Mouse (Mus musculus): ENCODE results near the gene Fbxl16.

The Fbxl16 gene

DNA sequence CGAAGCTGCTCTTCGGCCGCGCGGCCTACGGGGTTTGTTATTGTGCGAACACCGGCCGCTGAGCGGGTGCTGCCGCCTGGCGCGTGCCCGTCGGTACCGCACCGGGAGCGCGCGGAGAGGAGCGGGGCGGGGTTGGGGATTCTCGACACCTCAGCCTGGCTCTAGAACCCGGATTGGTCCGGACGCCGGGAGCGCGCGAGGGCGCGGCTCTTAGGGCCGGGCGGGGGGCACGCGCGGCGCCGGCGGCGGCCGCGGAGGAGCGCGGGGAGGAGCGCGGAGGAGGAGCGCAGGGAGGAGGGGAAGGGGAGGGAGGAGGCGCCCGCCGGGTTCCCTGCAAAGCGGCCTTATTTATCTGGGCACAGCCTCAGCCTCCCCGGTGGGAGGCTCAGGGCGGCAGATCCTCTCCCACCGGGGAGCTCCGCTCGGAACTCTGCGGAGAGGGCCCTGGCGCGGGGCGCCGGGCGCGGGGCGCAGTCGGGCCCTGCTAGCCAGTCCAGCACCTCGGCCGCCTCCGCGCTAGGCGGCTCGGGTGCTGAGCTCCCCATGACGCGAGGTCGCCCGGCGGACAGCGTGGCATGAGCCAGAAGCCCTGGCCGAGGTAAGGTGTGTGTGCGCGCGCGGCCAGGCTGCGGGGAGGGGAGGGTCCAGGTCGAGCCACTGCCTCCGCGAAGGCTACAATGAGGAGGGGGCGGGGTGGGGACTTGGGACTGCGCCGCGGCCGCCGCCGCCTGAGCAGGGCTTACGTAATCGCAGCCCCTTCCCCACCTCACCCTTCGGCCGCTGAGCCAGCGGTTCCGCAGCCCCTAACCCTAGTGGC, at the start of gene Fbxl16:
Gene Fbxl16 (plus strand): TSS at position 297 of the 817 bp plus-strand sequence.
- Histone ChIP-seq H3K36me3 (ENCODE audit: control insufficient read depth, insufficient read depth, low read length, poor library complexity, severe bottlenecking) (no peaks in the 10 kb centered on the region), H3K27me3 (ENCODE audit: control insufficient read depth, insufficient read depth, low read length, poor library complexity, severe bottlenecking) (no peaks in the 10 kb centered on the region; the same call in 1 of the 2 replicates)
- peak; percentile 28 for DNase-seq (ENCODE audit: low read depth, low spot score)

DNA sequence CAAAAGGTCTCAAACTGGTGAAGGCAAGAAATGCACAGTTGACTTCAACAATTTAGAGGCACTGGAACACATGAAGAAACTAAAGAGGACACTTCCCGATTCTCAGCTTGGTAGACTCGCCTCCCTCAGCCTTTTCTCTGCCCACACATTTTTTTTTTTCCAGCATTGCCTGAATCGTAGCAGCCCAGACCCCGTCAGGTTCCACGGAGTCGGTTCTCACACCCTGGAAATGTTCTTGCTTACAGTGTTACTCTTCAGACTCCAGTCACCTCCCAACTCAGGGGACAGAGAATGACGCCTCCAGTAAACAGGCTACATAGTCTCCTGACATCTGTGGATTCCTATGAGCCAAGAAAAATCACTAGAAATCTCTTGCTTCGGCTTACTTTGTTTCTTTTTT, 48.7 kb upstream of the Fbxl16 start:
- DNase-seq (ENCODE audit: low read depth, low spot score) = no peak
- no peaks in the 10 kb centered on the region for H3K36me3 ChIP-seq (ENCODE audit: control insufficient read depth, insufficient read depth, low read length, poor library complexity, severe bottlenecking)

DNA sequence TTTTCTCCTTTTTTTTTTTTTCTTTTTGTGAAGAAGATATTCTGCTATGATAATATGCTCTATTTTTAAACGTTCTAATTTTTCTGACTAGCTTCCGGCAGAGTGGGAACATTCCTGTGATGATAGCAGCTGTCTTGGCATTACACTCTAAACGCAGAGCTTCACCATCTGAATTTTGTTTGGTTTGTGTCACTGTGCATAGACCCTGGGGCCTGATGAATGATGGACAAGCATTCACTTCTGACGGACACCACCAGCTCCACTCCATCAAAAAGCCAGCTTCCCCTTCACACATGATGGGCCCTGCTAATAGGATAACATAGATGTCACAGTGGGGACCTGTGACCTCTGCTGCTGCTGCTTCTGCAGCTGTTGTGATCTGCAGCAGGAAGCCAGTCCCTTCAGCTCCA, 47.3 kb upstream of the Fbxl16 start:
- no peak for DNase-seq (ENCODE audit: low read depth, low spot score)
- Histone ChIP-seq H3K27me3 (ENCODE audit: control insufficient read depth, insufficient read depth, low read length, poor library complexity, severe bottlenecking) (no peaks in the 10 kb centered on the region), H3K36me3 (ENCODE audit: control insufficient read depth, insufficient read depth, low read length, poor library complexity, severe bottlenecking) (no peaks in the 10 kb centered on the region)

More for the DNA sequence above, 48.7 kb upstream of the Fbxl16 start:
- H3K27me3 ChIP-seq (ENCODE audit: control insufficient read depth, insufficient read depth, low read length, poor library complexity, severe bottlenecking) = no peaks in the 10 kb centered on the region

DNA sequence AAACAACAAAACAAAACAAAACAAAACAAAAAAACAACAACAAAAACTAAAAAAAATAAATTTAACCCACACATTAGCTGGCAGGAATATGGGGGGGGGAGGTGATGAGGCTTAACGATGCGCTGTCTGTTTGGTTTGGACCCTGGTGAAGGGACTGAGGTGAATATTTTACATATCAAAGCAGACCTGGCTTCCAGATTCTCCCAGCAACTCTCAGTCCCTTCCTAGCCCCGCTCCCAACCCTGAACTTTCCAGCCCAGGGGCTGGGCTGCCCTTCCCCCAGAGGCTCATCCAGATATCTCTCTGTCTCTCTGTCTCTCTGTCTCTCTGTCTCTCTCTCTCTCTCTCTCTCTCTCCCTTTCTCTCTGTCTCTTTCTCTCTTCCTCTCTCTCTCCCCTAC, 46.3 kb upstream of the Fbxl16 start:
- DNase-seq (ENCODE audit: low read depth, low spot score) = no peak
- no peaks in the 10 kb centered on the region for H3K36me3 ChIP-seq (ENCODE audit: control insufficient read depth, insufficient read depth, low read length, poor library complexity, severe bottlenecking)
- H3K27me3 ChIP-seq (ENCODE audit: control insufficient read depth, insufficient read depth, low read length, poor library complexity, severe bottlenecking) = no peaks in the 10 kb centered on the region

DNA sequence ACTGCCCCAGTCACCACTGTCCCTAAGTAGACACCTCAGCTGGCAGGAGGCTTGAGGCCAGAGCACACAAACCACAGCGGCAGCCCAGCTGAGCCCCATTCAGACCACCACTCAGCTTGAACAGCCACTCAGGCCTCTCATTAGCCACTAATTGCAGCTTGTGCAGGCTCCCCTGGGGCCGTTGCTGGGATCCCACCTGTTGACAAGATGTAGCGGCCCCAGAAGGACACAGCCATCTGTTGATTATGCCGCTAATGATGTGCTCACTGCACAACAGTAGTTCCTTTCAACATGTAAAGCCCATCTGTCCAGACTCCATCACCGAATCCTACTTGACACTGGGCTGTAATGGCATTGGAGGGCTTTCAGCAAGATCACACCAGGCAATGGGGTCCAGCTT, 43.0 kb upstream of the Fbxl16 start:
- DNase-seq (ENCODE audit: low read depth, low spot score) = no peak
- no peaks in the 10 kb centered on the region for H3K27me3 ChIP-seq (ENCODE audit: control insufficient read depth, insufficient read depth, low read length, poor library complexity, severe bottlenecking)
- H3K36me3 ChIP-seq (ENCODE audit: control insufficient read depth, insufficient read depth, low read length, poor library complexity, severe bottlenecking) = no peaks in the 10 kb centered on the region

DNA sequence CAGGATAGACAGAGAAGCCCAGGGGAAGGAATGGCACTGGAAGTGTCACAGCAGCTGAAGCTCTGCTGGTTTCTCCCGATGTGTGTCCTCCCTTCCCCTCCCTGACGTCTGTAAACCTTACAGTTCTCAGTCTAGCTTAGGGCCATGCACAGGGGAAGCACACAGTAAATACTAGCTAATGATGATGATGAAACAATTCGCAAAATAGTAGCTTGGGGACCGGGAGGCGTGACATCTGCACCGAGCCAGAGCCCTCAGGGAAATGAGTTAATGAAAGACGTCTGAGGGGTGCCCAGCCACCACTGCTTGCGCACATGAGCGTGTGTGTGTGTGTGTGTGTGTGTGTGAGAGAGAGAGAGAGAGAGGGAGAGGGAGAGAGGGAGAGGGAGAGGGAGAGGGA, 39.6 kb upstream of the Fbxl16 start:
- no peak for DNase-seq (ENCODE audit: low read depth, low spot score)
- Histone ChIP-seq H3K27me3 (ENCODE audit: control insufficient read depth, insufficient read depth, low read length, poor library complexity, severe bottlenecking) (no peaks in the 10 kb centered on the region), H3K36me3 (ENCODE audit: control insufficient read depth, insufficient read depth, low read length, poor library complexity, severe bottlenecking) (no peaks in the 10 kb centered on the region)

DNA sequence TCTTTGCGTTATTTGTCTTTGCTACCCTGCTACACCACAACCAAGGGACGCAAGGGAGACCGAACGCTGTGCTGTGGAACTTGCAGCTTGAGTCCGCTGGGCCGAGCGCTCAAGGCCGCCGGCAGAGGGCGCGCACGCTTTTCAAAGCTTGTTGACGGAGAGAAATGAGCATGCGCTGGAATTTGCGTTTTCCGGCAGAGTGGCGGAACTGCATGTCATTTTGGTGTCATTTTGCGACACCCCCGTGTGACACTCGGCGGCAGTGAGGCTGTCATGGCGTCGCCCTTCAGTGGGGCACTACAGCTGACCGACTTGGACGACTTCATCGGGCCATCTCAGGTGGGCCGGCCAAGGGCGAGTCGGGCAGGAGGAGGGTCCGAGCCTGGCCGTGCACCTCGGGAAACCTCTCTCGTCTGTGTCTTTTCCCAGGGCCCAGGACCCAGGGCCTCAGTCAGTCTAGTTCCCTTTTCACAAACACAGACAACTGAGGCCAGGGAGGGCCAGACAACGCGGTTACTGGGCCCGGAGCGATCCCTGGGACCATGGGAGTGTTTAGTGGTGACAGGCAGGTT, 35.2 kb upstream of the Fbxl16 start, which contains the start of gene Narfl:
Gene Narfl (plus strand): TSS at position 228 of the 572 bp plus-strand sequence.
- peak; percentile 99 for DNase-seq (ENCODE audit: low read depth, low spot score)
- Histone ChIP-seq H3K36me3 (ENCODE audit: control insufficient read depth, insufficient read depth, low read length, poor library complexity, severe bottlenecking) (peaks cover 3% of the 10 kb centered on the region), H3K27me3 (ENCODE audit: control insufficient read depth, insufficient read depth, low read length, poor library complexity, severe bottlenecking) (no peaks in the 10 kb centered on the region; the same call in 1 of the 2 replicates)

DNA sequence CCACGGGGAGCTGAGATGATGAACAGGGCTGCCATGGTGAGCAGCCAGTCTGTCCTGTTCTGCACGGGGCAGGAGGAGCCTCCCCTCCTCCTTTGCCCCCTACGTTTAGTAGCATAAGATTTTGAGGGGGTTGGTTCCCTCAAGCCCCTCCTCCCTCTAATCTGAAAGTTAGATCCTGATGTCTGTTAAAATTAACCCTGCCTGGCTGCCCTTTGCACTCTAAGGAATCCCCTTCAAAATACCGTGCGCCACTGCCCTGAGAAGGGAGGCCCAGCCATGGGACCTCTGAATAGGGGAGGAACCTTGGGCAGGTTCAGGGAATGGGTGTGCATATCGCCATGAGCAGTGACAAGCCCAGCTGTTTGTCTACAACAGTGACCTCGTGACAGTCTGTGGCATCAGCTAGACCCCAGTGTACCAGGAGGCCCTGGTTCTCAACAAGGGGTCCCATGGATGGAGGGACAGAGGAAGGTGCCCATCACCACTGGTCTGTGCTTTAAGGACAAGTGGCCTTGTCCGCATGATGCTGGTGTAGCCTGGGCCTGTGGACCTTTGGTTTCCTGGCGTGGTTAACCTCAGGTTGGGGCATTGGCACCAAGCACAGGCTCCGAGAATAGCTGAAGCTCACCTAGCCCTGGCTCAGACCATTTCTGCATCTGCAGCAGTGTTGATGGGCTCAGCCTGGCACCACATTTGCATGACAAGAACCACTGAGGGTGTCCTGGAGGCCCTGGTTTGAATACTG, 33.4 kb upstream of the Fbxl16 start:
- Histone ChIP-seq H3K27me3 (ENCODE audit: control insufficient read depth, insufficient read depth, low read length, poor library complexity, severe bottlenecking) (no peaks in the 10 kb centered on the region; the same call in 1 of the 2 replicates), H3K36me3 (ENCODE audit: control insufficient read depth, insufficient read depth, low read length, poor library complexity, severe bottlenecking) (peaks cover 8% of the 10 kb centered on the region)
- DNase-seq (ENCODE audit: low read depth, low spot score) = no peak

DNA sequence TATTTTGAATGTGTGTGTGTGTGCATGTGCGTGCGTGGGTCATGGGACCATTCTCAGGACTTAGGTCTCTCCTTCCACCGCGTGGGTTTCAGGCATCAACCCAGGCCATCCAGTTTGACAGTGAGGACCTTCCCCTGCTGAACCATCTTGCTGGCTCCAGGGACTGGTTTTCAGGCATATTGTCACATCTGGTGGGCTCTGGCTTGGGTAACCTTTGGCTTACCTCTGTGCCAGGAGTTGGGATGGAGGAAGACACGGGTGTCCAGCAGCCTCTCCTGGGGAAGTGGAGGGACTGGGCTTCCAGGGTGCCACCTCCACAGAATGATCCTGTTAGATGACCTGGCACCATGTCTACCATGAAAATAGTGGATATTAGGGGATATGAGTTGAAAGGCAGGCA, 30.9 kb upstream of the Fbxl16 start:
- Histone ChIP-seq H3K36me3 (ENCODE audit: control insufficient read depth, insufficient read depth, low read length, poor library complexity, severe bottlenecking) (peaks cover 13% of the 10 kb centered on the region), H3K27me3 (ENCODE audit: control insufficient read depth, insufficient read depth, low read length, poor library complexity, severe bottlenecking) (no peaks in the 10 kb centered on the region; the same call in 1 of the 2 replicates)
- no peak for DNase-seq (ENCODE audit: low read depth, low spot score)

DNA sequence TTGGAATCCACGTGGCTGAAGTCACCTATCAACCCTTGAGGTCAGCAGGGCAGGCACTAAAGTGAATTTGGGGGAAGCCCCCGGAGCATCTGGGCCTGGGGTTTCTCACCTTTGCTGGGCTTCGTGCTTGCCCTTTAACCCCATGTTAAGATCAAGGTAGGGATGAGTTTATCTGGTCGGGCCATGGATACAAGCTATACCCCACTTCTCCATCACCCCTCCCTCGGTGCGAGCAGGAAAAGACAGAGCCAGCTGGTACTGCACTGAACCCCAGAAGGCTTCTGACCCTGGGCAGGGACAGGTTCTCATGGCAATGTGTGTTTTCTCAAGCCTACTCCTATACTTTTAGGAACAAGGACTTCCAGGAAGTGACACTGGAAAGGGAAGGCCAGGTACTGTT, 27.5 kb upstream of the Fbxl16 start:
- peaks cover 13% of the 10 kb centered on the region for H3K36me3 ChIP-seq (ENCODE audit: control insufficient read depth, insufficient read depth, low read length, poor library complexity, severe bottlenecking)
- DNase-seq (ENCODE audit: low read depth, low spot score) = no peak
- no peaks in the 10 kb centered on the region for H3K27me3 ChIP-seq (ENCODE audit: control insufficient read depth, insufficient read depth, low read length, poor library complexity, severe bottlenecking)

DNA sequence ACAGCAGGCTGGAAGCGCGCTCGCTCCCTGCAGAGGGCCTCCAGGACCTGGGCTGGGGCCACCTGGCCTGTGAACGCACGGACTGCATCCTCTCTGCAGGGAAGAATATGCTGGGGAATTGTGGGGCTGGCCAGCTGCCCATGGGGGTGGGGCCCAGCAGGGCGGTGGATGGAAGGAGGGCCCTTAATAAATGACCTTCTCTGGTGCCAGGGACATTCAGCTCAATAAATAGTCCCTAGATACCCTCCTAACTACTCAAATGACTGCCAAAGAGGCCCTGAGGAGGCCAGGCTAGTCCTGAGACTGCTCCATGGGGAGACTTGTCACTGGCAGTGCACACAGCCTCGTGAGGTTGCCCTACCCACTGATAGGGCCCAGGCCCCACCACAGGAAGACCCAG, 25.8 kb upstream of the Fbxl16 start:
- no peak for DNase-seq (ENCODE audit: low read depth, low spot score)
- no peaks in the 10 kb centered on the region for H3K27me3 ChIP-seq (ENCODE audit: control insufficient read depth, insufficient read depth, low read length, poor library complexity, severe bottlenecking)
- H3K36me3 ChIP-seq (ENCODE audit: control insufficient read depth, insufficient read depth, low read length, poor library complexity, severe bottlenecking) = peaks cover 10% of the 10 kb centered on the region

DNA sequence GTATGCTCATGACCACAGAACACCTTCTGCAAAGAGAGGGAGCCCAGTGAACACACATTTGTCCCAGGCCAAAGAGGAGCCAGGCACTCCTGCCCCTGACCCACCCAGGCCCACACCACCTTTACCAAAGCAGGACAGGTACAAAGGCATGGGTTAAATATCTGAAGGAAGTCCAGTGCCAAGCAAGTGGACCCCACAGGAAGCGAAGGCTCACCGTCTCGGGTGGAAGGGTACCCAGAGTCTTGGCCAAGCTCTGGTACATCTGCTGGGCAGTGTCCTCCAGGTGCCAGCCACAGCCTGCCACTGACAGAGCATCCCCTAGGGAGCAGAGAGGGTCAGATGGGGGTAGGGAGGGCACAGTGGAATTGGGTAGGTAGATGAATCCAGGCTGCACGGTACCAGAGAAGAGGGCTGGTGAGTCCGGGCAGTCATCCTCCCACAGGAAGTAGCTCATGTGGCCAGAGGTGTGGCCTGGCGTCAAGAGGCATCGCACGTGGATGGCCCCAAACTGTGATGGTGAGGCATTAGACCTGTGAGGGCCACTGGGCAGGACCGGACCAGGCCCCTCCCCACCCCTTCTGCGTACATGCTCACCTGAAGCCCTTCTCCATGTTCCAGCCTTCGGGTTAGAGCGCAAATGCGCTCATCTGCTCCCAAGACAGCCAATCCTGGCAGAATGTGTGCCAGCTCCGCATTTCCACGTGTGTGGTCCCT, 24.9 kb upstream of the Fbxl16 start:
- no peak for DNase-seq (ENCODE audit: low read depth, low spot score)
- H3K27me3 ChIP-seq (ENCODE audit: control insufficient read depth, insufficient read depth, low read length, poor library complexity, severe bottlenecking) = no peaks in the 10 kb centered on the region
- H3K36me3 ChIP-seq (ENCODE audit: control insufficient read depth, insufficient read depth, low read length, poor library complexity, severe bottlenecking) = peaks cover 10% of the 10 kb centered on the region

DNA sequence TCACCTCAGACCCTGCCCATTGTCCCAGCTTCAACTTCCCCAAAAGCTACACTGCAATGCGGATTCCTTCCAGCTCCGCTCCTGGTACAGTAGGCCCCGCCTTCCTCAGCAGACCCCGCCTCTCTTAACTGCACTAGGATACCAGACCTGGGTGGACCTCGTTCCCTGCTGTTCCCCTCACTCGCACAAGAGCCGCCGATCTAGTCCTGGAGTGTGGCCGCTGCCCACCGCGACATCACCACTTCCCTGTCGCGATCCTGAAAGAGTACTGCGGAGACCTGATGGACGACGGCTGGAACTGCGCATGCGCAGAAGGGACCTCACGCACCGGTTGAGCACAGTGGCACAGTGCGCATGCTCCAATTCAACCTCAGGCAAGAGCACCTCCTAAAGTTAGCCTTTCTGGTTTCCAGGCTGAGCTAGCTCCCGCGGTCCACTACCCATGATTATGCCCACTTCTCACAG, 23.6 kb upstream of the Fbxl16 start, which contains the start of gene Haghl:
Gene Haghl (minus strand): TSS at position 393 of the 465 bp plus-strand sequence.
- H3K36me3 ChIP-seq (ENCODE audit: control insufficient read depth, insufficient read depth, low read length, poor library complexity, severe bottlenecking) = peaks cover 9% of the 10 kb centered on the region
- DNase-seq (ENCODE audit: low read depth, low spot score) = peak; percentile 98

DNA sequence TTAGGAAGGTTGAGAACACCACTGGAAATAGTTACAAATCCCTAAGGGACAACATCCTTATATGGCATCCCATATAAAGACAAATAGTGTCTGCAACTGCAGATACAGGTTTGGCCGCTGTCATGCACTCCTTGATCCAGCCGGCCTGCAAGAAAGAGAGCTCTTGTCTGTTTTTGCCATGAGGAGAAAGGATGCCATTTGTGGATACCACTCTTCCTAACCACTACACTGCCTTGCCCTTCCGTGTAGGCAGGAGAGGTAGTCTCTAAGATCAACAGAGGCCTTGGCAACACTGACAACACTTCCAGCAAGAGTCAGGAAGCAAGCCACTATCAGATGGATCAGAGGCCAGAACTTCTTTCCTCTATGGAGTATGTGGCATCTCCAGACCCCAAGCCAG, 22.6 kb upstream of the Fbxl16 start, which contains the start of gene Ccdc78:
Gene Ccdc78 (plus strand): TSS at position 301 of the 400 bp plus-strand sequence.
- H3K27me3 ChIP-seq (ENCODE audit: control insufficient read depth, insufficient read depth, low read length, poor library complexity, severe bottlenecking) = no peaks in the 10 kb centered on the region
- DNase-seq (ENCODE audit: low read depth, low spot score) = no peak
- peaks cover 4% of the 10 kb centered on the region for H3K36me3 ChIP-seq (ENCODE audit: control insufficient read depth, insufficient read depth, low read length, poor library complexity, severe bottlenecking)

More for the DNA sequence above, 23.6 kb upstream of the Fbxl16 start, which contains the start of gene Haghl:
- no peaks in the 10 kb centered on the region for H3K27me3 ChIP-seq (ENCODE audit: control insufficient read depth, insufficient read depth, low read length, poor library complexity, severe bottlenecking)

Measured in splenic B cell, adult 2 months (primary cell).